Mouse (Mus musculus) liver, embryonic 14.5 days (tissue): ENCODE results near the gene Pitx2. TPM values are rescaled to one million over a fixed set of nuclear protein-coding genes. Genes with fewer than 3 reads are reported as not detected.

Source experiments
- ATAC-seq: fragments of 200-750 bp; cut with Nextera tagmentation; 2 replicates; pipeline ENCODE4 v1.8.0; 2017; ENCODE audit warnings: moderate number of reproducible peaks, mild to moderate bottlenecking, moderate library complexity; ENCODE audit not compliant: insufficient read depth
- DNase-seq, 3 experiments: peaks; one replicate each; pipeline ENCODE4 v3.0.0-alpha.2; 2012 to 2013; ENCODE audit warnings: low read depth in 3 of 3, low spot score in 3 of 3
- H3K27ac ChIP-seq: fragments of 300-500 bp; sonication (generic); 2 replicates; pipeline ENCODE4 v1.5.1; 2014; ENCODE audit warnings: moderate library complexity, mild to moderate bottlenecking, control low read depth, inconsistent platforms
- H3K27me3 ChIP-seq: fragments of 300-500 bp; sonication (generic); 2 replicates; pipeline ENCODE4 v1.6.1; 2014; ENCODE audit warnings: mild to moderate bottlenecking, low read length, moderate library complexity; ENCODE audit not compliant: control insufficient read depth, insufficient read depth
- H3K36me3 ChIP-seq: fragments of 300-500 bp; sonication (generic); replicated peaks from 2 replicates; pipeline ENCODE4 v1.6.1; 2014; ENCODE audit warnings: low read depth; ENCODE audit not compliant: control insufficient read depth, insufficient read depth
- H3K4me1 ChIP-seq, 2 experiments: fragments of 200-500 bp in 1 of 2; fragments of 300-500 bp in 1 of 2; sonication (generic) in 1 of 2; replicated peaks; 2 replicates each; pipeline ENCODE4 v1.6.1; 2012 to 2014; ENCODE audit warnings: antibody characterized with exemption in 1 of 2, inconsistent platforms in 1 of 2, low read length in 1 of 2; ENCODE audit not compliant: control insufficient read depth in 2 of 2, insufficient read depth in 2 of 2
- H3K4me2 ChIP-seq: fragments of 300-500 bp; sonication (generic); 2 replicates; pipeline ENCODE4 v1.6.1; 2014; ENCODE audit warnings: low read depth, mild to moderate bottlenecking, control low read depth, moderate library complexity
- H3K4me3 ChIP-seq, 2 experiments: fragments of 200-500 bp in 1 of 2; fragments of 300-500 bp in 1 of 2; sonication (generic) in 1 of 2; 2 replicates each; pipeline ENCODE4 v1.5.1; 2012 to 2014; ENCODE audit warnings: low read depth in 2 of 2, low read length in 2 of 2, mild to moderate bottlenecking in 2 of 2, control low read depth in 1 of 2, inconsistent platforms in 1 of 2, moderate library complexity in 1 of 2; ENCODE audit not compliant: insufficient read depth in 1 of 2
- H3K9ac ChIP-seq: fragments of 300-500 bp; sonication (generic); replicated peaks from 2 replicates; pipeline ENCODE4 v1.6.1; 2014; ENCODE audit warnings: mild to moderate bottlenecking, control low read depth, moderate library complexity
- H3K9me3 ChIP-seq: fragments of 300-500 bp; sonication (generic); 2 replicates; pipeline ENCODE4 v1.6.1; 2016; ENCODE audit warnings: low read length, mixed read lengths; ENCODE audit not compliant: control insufficient read depth
- CTCF ChIP-seq: IDR thresholded peaks from 2 replicates; pipeline ENCODE4 v1.5.1; 2016; ENCODE audit warnings: antibody characterized with exemption, low read depth, control low read depth
- EP300 ChIP-seq: IDR thresholded peaks from 2 replicates; pipeline ENCODE4 v1.6.1; 2016; ENCODE audit warnings: antibody characterized with exemption, low read depth
- WGBS: fragments of 180-500 bp; shearing (Covaris S2); extraction: QIAGEN DNeasy Blood & Tissue Kit; methylation state at CpG from one replicate; pipeline ENCODE4 v1.1.7; 2014; ENCODE audit not compliant: insufficient replicate concordance; 5-methylcytosine and 5-hydroxymethylcytosine counted together
- polyA plus RNA-seq, 2 experiments: library from polyadenylated mRNA; depleted of rRNA in 1 of 2; stranded (reverse) in 1 of 2; unstranded in 1 of 2; fragments of >200 nt; fragmentation: Nextera tagmentation in 1 of 2; extraction: Ambion mirVana in 1 of 2; gene quantifications; 2 replicates each; pipeline versions ENCODE4 v1.2.1 to v1.2.3; 2012 to 2014

Gene Pitx2
- polyA plus RNA-seq (2012; rRNA removed) (0.52 and 0.71 TPM in 2 replicates), polyA plus RNA-seq (2014; fragmentation: Nextera tagmentation; extraction: Ambion mirVana) (0.36 and 0.47 TPM in 2 replicates)

- no peaks in the 10 kb centered on the region for H3K36me3 ChIP-seq
- no peak within 1 kb of the TSS for H3K27ac ChIP-seq
- no peak for DNase-seq
- H3K4me1 ChIP-seq = no peaks in the 10 kb centered on the region
- peak within 1 kb of the TSS; percentile 26; the same call in 1 of the 2 replicates for H3K4me2 ChIP-seq
- peaks cover 92% of the 10 kb centered on the region for H3K27me3 ChIP-seq
- WGBS = 1% methylated on average over 60 of the region's 60 CpGs
- no peak within 1 kb of the TSS for H3K9ac ChIP-seq
- TF ChIP-seq CTCF = no peak
- no peak for TF ChIP-seq EP300
- no peaks in the 10 kb centered on the region for H3K9me3 ChIP-seq
- 0 out of 4 replicates have a peak within 1 kb of the TSS, but pooled peaks of 1 of the 2 experiments have one; percentile 6 for H3K4me3 ChIP-seq
- no peak for ATAC-seq
Observed at GRCm38 (mm10) chr3:129199609-129200500, at the start of gene Pitx2. Gene Pitx2 (plus strand): TSS chr3:129199878.

GRCm38 (mm10) chr3:129150001-129150400 lies 49.7 kb upstream of the Pitx2 start:
- Histone ChIP-seq H3K4me2 (no peak overlapping the region), H3K9me3 (no peaks in the 10 kb centered on the region), H3K4me1 (no peaks in the 10 kb centered on the region), H3K27ac (no peak overlapping the region), H3K4me3 (no peak overlapping the region), H3K36me3 (no peaks in the 10 kb centered on the region), H3K27me3 (no peaks in the 10 kb centered on the region), H3K9ac (no peak overlapping the region)
- 66% methylated on average over 2 of the region's 2 CpGs for WGBS
- DNase-seq (no peak), ATAC-seq (no peak)
- TF ChIP-seq CTCF (no peak), EP300 (no peak)

GRCm38 (mm10) chr3:129151096-129151685 lies 48.5 kb upstream of the Pitx2 start:
- no peaks in the 10 kb centered on the region for H3K27me3 ChIP-seq
- no peaks in the 10 kb centered on the region for H3K36me3 ChIP-seq
- TF ChIP-seq CTCF (no peak), EP300 (no peak)
- no peaks in the 10 kb centered on the region for H3K4me1 ChIP-seq
- H3K4me2 ChIP-seq = no peak overlapping the region
- ATAC-seq (no peak), DNase-seq (no peak)
- H3K27ac ChIP-seq = no peak overlapping the region
- 40% methylated on average over 8 of the region's 8 CpGs for WGBS
- no peaks in the 10 kb centered on the region for H3K9me3 ChIP-seq
- no peak overlapping the region for H3K9ac ChIP-seq
- H3K4me3 ChIP-seq = no peak overlapping the region

GRCm38 (mm10) chr3:129158812-129159370 lies 40.8 kb upstream of the Pitx2 start:
- no peak overlapping the region for H3K4me3 ChIP-seq
- no peak for DNase-seq
- H3K9me3 ChIP-seq = no peaks in the 10 kb centered on the region
- H3K4me2 ChIP-seq = no peak overlapping the region
- H3K27ac ChIP-seq = no peak overlapping the region
- ATAC-seq = no peak
- no peak for TF ChIP-seq EP300
- no peak for TF ChIP-seq CTCF
- 52% methylated on average over 9 of the region's 9 CpGs for WGBS
- no peaks in the 10 kb centered on the region for H3K4me1 ChIP-seq
- no peaks in the 10 kb centered on the region for H3K27me3 ChIP-seq
- H3K36me3 ChIP-seq = no peaks in the 10 kb centered on the region
- no peak overlapping the region for H3K9ac ChIP-seq
